Mouse (Mus musculus): ENCODE data around the gene Kdm4a. TPM values are rescaled to one million over a fixed set of nuclear protein-coding genes. Genes with fewer than 3 reads are reported as not detected.

Gene Kdm4a
- total and polyA plus RNA-seq, 2 experiments from 2014 or later = 34.8 to 88.8 TPM

- H3K27ac ChIP-seq (ENCODE audit: low read depth, low read length) = no peak overlapping the region
- H3K36me3 ChIP-seq (ENCODE audit: insufficient read depth, low read length) = peaks cover 87% of the 10 kb centered on the region
- 87% methylated on average over 5 of the region's 5 CpGs for WGBS
- ATAC-seq (ENCODE audit: low FRiP score) (no peak), DNase-seq (ENCODE audit: low spot score) (no peak)
- no peaks in the 10 kb centered on the region for H3K27me3 ChIP-seq (ENCODE audit: insufficient read depth, low read length)
- H3K4me3 ChIP-seq (ENCODE audit: low read depth, low read length) = no peak overlapping the region
- no peak for TF ChIP-seq CTCF (IDR thresholded peaks at IDR 0.05)
- H3K9ac ChIP-seq (replicated peaks; ENCODE audit: low read length, poor library complexity, severe bottlenecking) = no peak overlapping the region
- H3K4me2 ChIP-seq (ENCODE audit: low read depth, low read length, poor library complexity, severe bottlenecking) = no peak overlapping the region
- H3K4me1 ChIP-seq (ENCODE audit: insufficient read depth, low read length) = no peaks in the 10 kb centered on the region
- H3K9me3 ChIP-seq (ENCODE audit: low read length) = no peaks in the 10 kb centered on the region
Measured at GRCm38 (mm10) chr4:118218521-118218920, 38.7 kb upstream of the Kdm4a start.

- ATAC-seq (ENCODE audit: low FRiP score) = 0 out of 2 replicates have a peak, but pooled peaks have one; percentile 28
Measured at GRCm38 (mm10) chr4:118216726-118217595, 37.1 kb upstream of the Kdm4a start.

GRCm38 (mm10) chr4:118214891-118215290 is 35.0 kb upstream of the Kdm4a start:
- no peak for ATAC-seq (ENCODE audit: low FRiP score)
- peaks cover 92% of the 10 kb centered on the region for H3K36me3 ChIP-seq (ENCODE audit: insufficient read depth, low read length)
- H3K27me3 ChIP-seq (ENCODE audit: insufficient read depth, low read length) = no peaks in the 10 kb centered on the region
- no peak overlapping the region for H3K4me2 ChIP-seq (ENCODE audit: low read depth, low read length, poor library complexity, severe bottlenecking)
- no peak for DNase-seq (ENCODE audit: low spot score)
- H3K4me1 ChIP-seq (ENCODE audit: insufficient read depth, low read length) = no peaks in the 10 kb centered on the region
- no peak overlapping the region for H3K9ac ChIP-seq (replicated peaks; ENCODE audit: low read length, poor library complexity, severe bottlenecking)
- no peaks in the 10 kb centered on the region for H3K9me3 ChIP-seq (ENCODE audit: low read length)
- H3K27ac ChIP-seq (ENCODE audit: low read depth, low read length) = no peak overlapping the region
- 96% methylated on average over 1 of the region's 1 CpGs for WGBS
- no peak overlapping the region for H3K4me3 ChIP-seq (ENCODE audit: low read depth, low read length)
- no peak for TF ChIP-seq CTCF (IDR thresholded peaks at IDR 0.05)

More at GRCm38 (mm10) chr4:118216726-118217595, 37.1 kb upstream of the Kdm4a start:
- Histone ChIP-seq H3K4me1 (ENCODE audit: insufficient read depth, low read length) (no peaks in the 10 kb centered on the region), H3K4me3 (ENCODE audit: low read depth, low read length) (no peak overlapping the region), H3K27ac (ENCODE audit: low read depth, low read length) (no peak overlapping the region), H3K36me3 (ENCODE audit: insufficient read depth, low read length) (peaks cover 90% of the 10 kb centered on the region), H3K27me3 (ENCODE audit: insufficient read depth, low read length) (no peaks in the 10 kb centered on the region), H3K9ac (replicated peaks; ENCODE audit: low read length, poor library complexity, severe bottlenecking) (no peak overlapping the region), H3K9me3 (ENCODE audit: low read length) (no peaks in the 10 kb centered on the region), H3K4me2 (ENCODE audit: low read depth, low read length, poor library complexity, severe bottlenecking) (no peak overlapping the region)
- DNase-seq (ENCODE audit: low spot score) = peak; percentile 65
- TF ChIP-seq CTCF (IDR thresholded peaks at IDR 0.05) = peak; percentile 86
- WGBS = 86% methylated on average over 17 of the region's 17 CpGs

GRCm38 (mm10) chr4:118206918-118207640 is 27.2 kb upstream of the Kdm4a start:
- TF ChIP-seq CTCF (IDR thresholded peaks at IDR 0.05) = peak; percentile 43
- DNase-seq (ENCODE audit: low spot score) = no peak

GRCm38 (mm10) chr4:118205906-118206305 is 26.1 kb upstream of the Kdm4a start:
- 79% methylated on average over 2 of the region's 2 CpGs for WGBS
- ATAC-seq (ENCODE audit: low FRiP score) = no peak

More at GRCm38 (mm10) chr4:118206918-118207640, 27.2 kb upstream of the Kdm4a start:
- H3K27ac ChIP-seq (ENCODE audit: low read depth, low read length) = no peak overlapping the region
- no peaks in the 10 kb centered on the region for H3K27me3 ChIP-seq (ENCODE audit: insufficient read depth, low read length)
- no peak overlapping the region for H3K9ac ChIP-seq (replicated peaks; ENCODE audit: low read length, poor library complexity, severe bottlenecking)
- no peaks in the 10 kb centered on the region for H3K9me3 ChIP-seq (ENCODE audit: low read length)
- WGBS = 50% methylated on average over 10 of the region's 10 CpGs
- H3K4me3 ChIP-seq (ENCODE audit: low read depth, low read length) = no peak overlapping the region
- ATAC-seq (ENCODE audit: low FRiP score) = no peak
- H3K36me3 ChIP-seq (ENCODE audit: insufficient read depth, low read length) = peaks cover 43% of the 10 kb centered on the region
- no peak overlapping the region for H3K4me2 ChIP-seq (ENCODE audit: low read depth, low read length, poor library complexity, severe bottlenecking)
- no peaks in the 10 kb centered on the region for H3K4me1 ChIP-seq (ENCODE audit: insufficient read depth, low read length)

GRCm38 (mm10) chr4:118199093-118199492 is 19.2 kb upstream of the Kdm4a start:
- Histone ChIP-seq H3K9me3 (ENCODE audit: low read length) (no peaks in the 10 kb centered on the region), H3K9ac (replicated peaks; ENCODE audit: low read length, poor library complexity, severe bottlenecking) (no peak overlapping the region), H3K4me3 (ENCODE audit: low read depth, low read length) (no peak overlapping the region), H3K36me3 (ENCODE audit: insufficient read depth, low read length) (no peaks in the 10 kb centered on the region), H3K27me3 (ENCODE audit: insufficient read depth, low read length) (no peaks in the 10 kb centered on the region), H3K27ac (ENCODE audit: low read depth, low read length) (no peak overlapping the region), H3K4me1 (ENCODE audit: insufficient read depth, low read length) (no peaks in the 10 kb centered on the region), H3K4me2 (ENCODE audit: low read depth, low read length, poor library complexity, severe bottlenecking) (no peak overlapping the region)
- DNase-seq (ENCODE audit: low spot score) (no peak), ATAC-seq (ENCODE audit: low FRiP score) (no peak)
- no peak for TF ChIP-seq CTCF (IDR thresholded peaks at IDR 0.05)
- WGBS = 85% methylated on average over 2 of the region's 2 CpGs

More at GRCm38 (mm10) chr4:118205906-118206305, 26.1 kb upstream of the Kdm4a start:
- H3K9me3 ChIP-seq (ENCODE audit: low read length) = no peaks in the 10 kb centered on the region
- no peak overlapping the region for H3K27ac ChIP-seq (ENCODE audit: low read depth, low read length)
- H3K36me3 ChIP-seq (ENCODE audit: insufficient read depth, low read length) = peaks cover 31% of the 10 kb centered on the region
- TF ChIP-seq CTCF (IDR thresholded peaks at IDR 0.05) = no peak
- no peak overlapping the region for H3K4me3 ChIP-seq (ENCODE audit: low read depth, low read length)
- no peak overlapping the region for H3K4me2 ChIP-seq (ENCODE audit: low read depth, low read length, poor library complexity, severe bottlenecking)
- no peak for DNase-seq (ENCODE audit: low spot score)
- H3K4me1 ChIP-seq (ENCODE audit: insufficient read depth, low read length) = no peaks in the 10 kb centered on the region
- H3K9ac ChIP-seq (replicated peaks; ENCODE audit: low read length, poor library complexity, severe bottlenecking) = no peak overlapping the region
- no peaks in the 10 kb centered on the region for H3K27me3 ChIP-seq (ENCODE audit: insufficient read depth, low read length)
